Mouse (Mus musculus) MEL (cell line): ENCODE data around the gene Lrrc14b. TPM values are rescaled to one million over a fixed set of nuclear protein-coding genes. Genes with fewer than 3 reads are reported as not detected.

Experiments used
- polyA plus RNA-seq, 2 experiments: library from polyadenylated mRNA; stranded (reverse) in 1 of 2; unstranded in 1 of 2; fragments of >175 nt in 1 of 2; fragments of >200 nt in 1 of 2; gene quantifications; 2 replicates each; pipeline versions ENCODE4 v1.2.1 to v1.2.4; 2012; ENCODE audit warnings: low replicate concordance in 2 of 2, low read depth in 1 of 2; ENCODE audit not compliant: insufficient read length in 2 of 2, insufficient read depth in 1 of 2, missing spikeins in 1 of 2
- total RNA-seq: library from RNA; depleted of rRNA; stranded (reverse); fragments of 300-350 nt; gene quantifications from 2 replicates; pipeline ENCODE4 v1.2.3, GENCODE M21; 2012; rRNA removed

Gene Lrrc14b
- total and polyA plus RNA-seq, 3 experiments: 0.08 TPM; not detected in 2

Other genes with a start within 250 kb of the Lrrc14b start
- gene Slc9a3, start 242.5 kb downstream of the Lrrc14b start, total RNA-seq: 0.04 TPM in 1 of 2 replicates, not detected in the other
- gene Slc9a3, start 242.5 kb downstream of the Lrrc14b start, polyA plus RNA-seq: not detected
- 23.3 and 24.2 TPM in 2 replicates for gene Exoc3, start 155.3 kb downstream of the Lrrc14b start, total RNA-seq
- 100 to 1,000 TPM in 1 of 2 experiments, 10 to 100 TPM in 1; 35.4 to 145 TPM for gene Exoc3, start 155.3 kb downstream of the Lrrc14b start, polyA plus RNA-seq
- gene Ahrr, start 71.7 kb downstream of the Lrrc14b start, total RNA-seq: not detected in 2 replicates
- gene Ahrr, start 71.7 kb downstream of the Lrrc14b start, polyA plus RNA-seq: under 1 TPM in 1 of 2 experiments, not detected in 1; 0.01 TPM
- 134 and 142 TPM in 2 replicates for gene Pdcd6, start 46.4 kb downstream of the Lrrc14b start, total RNA-seq
- 100 to 1,000 TPM in 1 of 2 experiments, not detected in 1; 106 TPM for gene Pdcd6, start 46.4 kb downstream of the Lrrc14b start, polyA plus RNA-seq
- 145 and 151 TPM in 2 replicates for gene Sdha, start 13.7 kb downstream of the Lrrc14b start, total RNA-seq
- 100 to 1,000 TPM in 1 of 2 experiments, 10 to 100 TPM in 1; 68.6 to 214 TPM for gene Sdha, start 13.7 kb downstream of the Lrrc14b start, polyA plus RNA-seq
- gene Ccdc127, start 13.7 kb downstream of the Lrrc14b start, total RNA-seq: 28.7 and 33.6 TPM in 2 replicates
- gene Ccdc127, start 13.7 kb downstream of the Lrrc14b start, polyA plus RNA-seq: 10 to 100 TPM in 1 of 2 experiments, not detected in 1; 30.2 TPM
- 1.6 and 2.2 TPM in 2 replicates for gene Zfp72, start 26.8 kb upstream of the Lrrc14b start, total RNA-seq
- 1 to 10 TPM in 1 of 2 experiments, not detected in 1; 2.0 TPM for gene Zfp72, start 26.8 kb upstream of the Lrrc14b start, polyA plus RNA-seq
- gene Ftl1-ps1, start 35.7 kb upstream of the Lrrc14b start, total RNA-seq: 44.5 and 66.6 TPM in 2 replicates
- gene Ftl1-ps1, start 35.7 kb upstream of the Lrrc14b start, polyA plus RNA-seq: 10 to 100 TPM in 1 of 2 experiments, not detected in 1; 35.0 TPM
- 5.5 and 6.1 TPM in 2 replicates for gene Zfp825, start 130.0 kb upstream of the Lrrc14b start, total RNA-seq
- gene Zfp825, start 130.0 kb upstream of the Lrrc14b start, polyA plus RNA-seq: 100 to 1,000 TPM in 1 of 2 experiments, 1 to 10 TPM in 1; 4.4 to 426 TPM